Mouse (Mus musculus) spleen, postnatal 14 days (tissue): ENCODE data around the gene Vmn1r131.
"Not testable (repeated sequence)": the region's sequence is repeated elsewhere in the genome, so short reads cannot be mapped to it uniquely, and the experiment has no call there.

Experiments
- DNase-seq, 2 experiments: peaks; one replicate each; pipeline ENCODE4 v3.0.0; 2021 to 2022; ENCODE audit warnings: low spot score in 2 of 2

Gene Vmn1r131

GRCm38 (mm10) chr7:21545990-21546389, at the start of gene Vmn1r131:
Vmn1r131 (minus strand) TSS chr7:21546090.
- not testable (repeated sequence) for DNase-seq

- not testable (repeated sequence) for DNase-seq
Measured at GRCm38 (mm10) chr7:21511480-21511879, 34.4 kb downstream of the Vmn1r131 start, which contains the start of gene Vmn1r130. Vmn1r130 (plus strand) TSS chr7:21511780.
